Mouse (Mus musculus) liver, adult 2 months (tissue): ENCODE results near the gene Pwwp2a.

Source experiments
- CTCF ChIP-seq: fragments of 200-500 bp; IDR thresholded peaks from 2 replicates; pipeline ENCODE4 v1.5.1; 2011; ENCODE audit warnings: low read depth, low read length, control low read depth
- POLR2A ChIP-seq: fragments of 200-500 bp; IDR thresholded peaks from 2 replicates; pipeline ENCODE4 v1.6.1; 2011; ENCODE audit warnings: low read length, control low read depth; ENCODE audit not compliant: insufficient read depth; ENCODE audit errors: extremely low read depth

DNA sequence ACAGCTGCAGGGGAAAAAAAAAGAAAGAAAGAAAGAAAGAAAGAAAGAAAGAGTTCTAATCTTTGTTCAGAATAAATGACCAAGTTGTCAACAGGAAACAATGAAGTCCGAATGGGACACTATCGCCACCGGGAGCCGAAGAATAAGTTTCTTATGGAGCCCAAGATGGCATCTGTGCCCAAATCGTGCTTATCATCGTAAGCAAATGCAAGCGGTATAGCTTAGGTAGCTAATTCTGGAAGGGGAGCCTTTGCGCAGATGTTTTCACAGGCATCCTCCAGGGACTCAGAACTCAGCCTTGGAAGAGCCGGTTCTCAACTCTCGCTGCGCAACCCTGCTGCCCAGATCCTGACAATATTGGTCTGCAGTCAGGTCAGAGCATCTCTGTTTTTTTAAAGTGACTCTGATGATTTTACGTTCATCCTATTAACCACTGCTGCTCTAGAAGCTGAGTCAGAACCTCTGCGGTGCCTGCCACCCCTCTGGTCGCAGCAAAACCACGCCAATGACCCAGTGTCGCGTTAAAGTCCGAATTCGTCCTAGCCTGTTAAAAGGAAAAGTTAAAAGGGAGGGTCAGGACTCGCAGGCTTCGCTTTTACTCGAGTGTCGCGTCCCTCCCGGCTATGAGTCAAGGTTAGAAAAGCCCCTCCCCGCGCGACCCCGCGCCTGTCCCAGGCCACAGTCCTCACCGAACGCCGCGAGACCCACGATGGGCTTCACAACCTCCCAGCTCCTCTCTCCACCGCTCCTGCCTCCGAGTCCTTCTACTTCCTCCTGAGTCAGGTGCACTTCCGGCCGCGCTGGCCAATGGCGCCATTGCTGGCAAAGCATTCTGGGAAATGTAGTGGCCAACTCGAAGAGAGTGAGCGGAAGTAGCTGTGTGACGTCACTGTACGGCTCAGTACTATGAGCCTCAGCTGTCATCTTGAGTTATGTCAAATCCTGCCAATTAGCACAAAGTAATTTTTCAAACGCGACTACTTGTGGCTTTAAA is 65.7 kb downstream of the Pwwp2a start, which contains the start of gene Ttc1:
- TF ChIP-seq CTCF: no peak
- TF ChIP-seq POLR2A: peak; percentile 87
